Mouse (Mus musculus) adrenal gland, postnatal 10 days (tissue): ENCODE measurements around the gene Cog3. TPM values are rescaled to one million over a fixed set of nuclear protein-coding genes. Genes with fewer than 3 reads are reported as not detected.
A peak's percentile ranks its signal among the peaks of the same experiment; 100 is the strongest.

Experiments
- DNase-seq: peaks from one replicate; pipeline ENCODE4 v3.0.0; 2021; ENCODE audit warnings: mixed read lengths
- total RNA-seq, 2 experiments: library from RNA; stranded (reverse); gene quantifications; 2 replicates each; pipeline ENCODE4 v1.2.3; 2021

Cog3 gene
- total RNA-seq, 2 experiments from 2014 or later: 21.5 to 23.2 TPM

DNA sequence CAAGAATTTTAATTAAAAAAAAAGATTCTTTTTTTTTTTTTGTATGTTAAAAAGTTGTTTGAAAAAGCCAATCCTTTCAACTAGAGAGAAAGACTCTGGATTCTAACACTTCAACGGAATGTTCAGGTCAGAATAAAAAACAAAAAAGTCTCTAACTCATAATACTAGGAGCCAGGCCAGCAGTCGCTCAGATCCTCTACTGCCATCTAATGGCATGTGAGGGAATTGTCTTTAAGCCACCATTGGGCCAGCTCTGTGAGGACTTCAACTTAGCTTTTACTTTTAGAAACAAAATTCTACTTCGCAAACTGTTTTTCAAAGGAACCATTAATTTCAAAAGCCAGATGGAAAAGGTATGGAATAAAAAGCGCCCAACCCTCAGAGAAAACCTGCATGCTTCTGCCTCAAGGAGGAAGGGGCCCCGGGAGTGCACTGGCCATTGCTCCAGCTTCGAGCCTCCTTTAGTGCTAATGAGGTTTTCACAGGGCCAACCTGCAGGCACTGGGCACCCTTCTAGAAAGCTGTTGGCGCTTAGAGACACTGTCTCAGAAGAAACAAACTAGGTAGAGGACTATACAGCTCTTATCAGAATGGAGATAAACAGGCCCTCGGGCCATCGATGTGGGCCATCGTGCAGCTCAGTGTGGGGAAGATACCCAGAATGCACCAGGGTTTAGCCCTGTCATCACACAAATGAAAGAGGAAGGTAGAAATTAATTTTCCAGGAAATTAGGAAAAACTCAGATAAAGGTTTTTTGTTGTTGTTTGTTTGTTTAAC is 6.9 kb upstream of the Cog3 start:
- DNase-seq: peak; percentile 67

DNA sequence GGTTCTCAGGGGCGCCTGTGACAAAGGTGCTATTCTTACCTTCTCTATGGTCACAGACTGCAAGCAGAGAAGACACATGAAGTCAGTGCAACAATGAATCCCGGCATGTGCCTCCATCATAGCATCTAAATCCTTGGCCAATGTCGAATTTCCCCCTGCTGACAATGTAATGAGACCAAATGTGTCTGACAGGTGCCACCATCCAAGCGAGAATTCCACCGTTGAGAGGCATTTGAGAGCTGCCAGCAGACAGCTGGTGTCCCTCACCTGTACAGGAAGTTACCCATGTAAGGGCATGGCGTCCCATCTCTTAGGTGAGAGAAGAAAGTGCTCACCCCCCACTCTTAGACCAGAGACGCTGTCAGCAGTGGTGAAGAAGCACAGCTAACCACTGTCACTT is 4.1 kb upstream of the Cog3 start:
- no peak for DNase-seq

DNA sequence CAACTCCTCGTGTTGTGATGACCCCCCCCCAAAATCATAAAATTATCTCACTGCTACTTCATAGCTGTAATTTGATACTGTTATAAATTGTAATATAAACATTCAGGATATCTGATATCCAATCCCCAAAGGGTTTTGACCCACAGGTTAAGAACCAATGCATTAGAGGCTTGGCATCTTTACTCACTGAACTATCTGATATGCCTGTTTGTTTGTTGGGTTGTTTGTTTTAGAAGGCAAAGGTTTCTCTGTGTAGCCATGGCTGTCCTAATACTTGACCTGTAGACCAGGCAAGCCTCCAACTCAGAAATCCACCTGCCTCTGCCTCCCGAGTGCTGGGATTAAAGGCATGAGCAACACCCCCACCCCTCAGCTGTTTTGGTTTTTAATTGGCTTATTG is 3.5 kb upstream of the Cog3 start:
- no peak for DNase-seq

DNA sequence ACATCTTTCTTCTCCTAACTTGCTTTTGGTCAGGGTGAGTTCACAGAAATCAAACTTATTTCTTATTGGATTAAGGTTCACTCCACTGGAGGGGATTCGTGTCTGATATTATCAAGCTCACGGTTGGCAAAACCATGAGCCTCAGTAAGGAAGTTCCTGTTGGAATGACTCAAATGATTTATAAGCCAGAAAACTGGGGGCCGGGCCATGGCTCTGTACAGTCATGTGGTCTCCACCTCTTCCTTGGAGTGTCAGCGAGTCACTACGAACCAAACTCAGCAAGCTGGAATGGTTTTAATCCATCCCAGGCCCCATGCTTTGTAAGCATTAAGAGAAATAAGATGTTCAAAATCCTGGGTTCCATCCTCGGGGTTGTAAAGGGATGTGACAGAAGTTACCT is 2.7 kb upstream of the Cog3 start:
- peak; percentile 45 for DNase-seq

DNA sequence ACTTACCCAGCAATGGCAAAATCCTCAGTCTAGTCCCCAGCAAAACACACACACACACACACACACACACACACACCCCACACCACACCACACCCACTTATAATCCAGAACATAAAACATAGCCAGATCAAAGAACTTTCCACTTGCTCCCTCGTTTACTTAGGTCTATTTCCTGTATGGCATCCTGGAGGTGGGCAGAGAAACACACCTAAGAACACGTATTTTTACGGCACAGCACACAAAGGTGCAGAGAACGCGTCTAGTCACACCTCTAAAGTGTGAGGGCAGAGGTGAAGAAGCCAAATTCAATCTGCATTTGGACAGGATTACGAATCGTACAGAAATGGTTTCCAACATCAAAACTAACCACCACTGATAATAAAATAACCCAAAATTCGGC is 1.1 kb downstream of the Cog3 start:
- DNase-seq: no peak

DNA sequence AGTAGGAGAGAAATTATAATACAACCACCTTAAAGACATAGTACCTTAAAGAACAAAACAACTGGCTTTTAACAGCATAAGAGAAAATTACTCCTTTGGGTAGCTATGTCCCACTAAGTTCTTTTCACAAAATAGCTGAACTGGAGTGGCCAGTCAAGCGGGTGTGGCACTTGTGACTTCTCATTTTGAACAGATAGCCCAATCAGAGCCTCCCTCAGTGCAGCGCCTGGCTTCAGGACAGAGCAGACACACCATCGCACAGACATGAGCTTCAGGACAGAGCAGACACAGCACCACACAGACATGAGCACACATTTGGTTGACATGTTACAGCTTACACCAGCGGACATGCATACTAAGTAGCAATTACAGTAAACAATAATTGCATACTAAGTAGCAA is 3.3 kb downstream of the Cog3 start:
- DNase-seq: no peak

DNA sequence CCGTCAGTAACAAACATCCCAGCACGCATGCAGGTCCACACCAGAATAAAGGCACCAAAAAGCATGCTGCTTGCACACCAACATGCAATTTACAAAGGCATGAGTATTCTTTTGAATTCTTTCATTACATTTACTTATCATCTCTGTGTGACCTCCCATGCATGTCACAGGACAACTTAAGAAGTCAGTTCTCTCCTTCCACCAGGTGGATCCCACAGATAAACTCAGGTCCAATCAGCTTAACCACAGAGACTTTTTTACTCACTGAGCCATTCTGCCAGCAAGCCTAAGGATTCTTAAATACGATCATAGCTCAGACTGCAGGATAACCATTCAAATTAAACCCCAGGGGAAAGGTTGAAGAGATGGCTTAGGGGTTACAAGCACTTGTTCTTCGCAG is 5.2 kb downstream of the Cog3 start:
- DNase-seq: no peak

DNA sequence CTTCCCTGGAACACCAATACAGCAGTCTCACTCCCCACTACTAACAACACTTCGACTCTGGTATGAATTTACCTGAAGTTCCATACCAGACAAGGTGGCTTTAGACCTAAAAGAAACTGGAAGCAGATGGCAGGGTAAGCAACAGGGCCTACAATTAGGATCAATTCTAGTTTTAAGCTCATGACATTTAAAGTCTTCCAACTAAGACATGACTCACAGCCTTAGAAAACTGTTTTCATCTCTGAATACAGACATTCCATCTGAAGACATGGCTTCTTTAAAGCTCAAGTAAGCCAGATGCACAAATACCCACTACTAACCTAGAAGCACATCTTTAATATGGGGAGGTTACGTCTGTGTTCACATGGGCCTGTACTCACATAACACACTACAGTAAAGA is 6.4 kb downstream of the Cog3 start:
- DNase-seq: no peak

DNA sequence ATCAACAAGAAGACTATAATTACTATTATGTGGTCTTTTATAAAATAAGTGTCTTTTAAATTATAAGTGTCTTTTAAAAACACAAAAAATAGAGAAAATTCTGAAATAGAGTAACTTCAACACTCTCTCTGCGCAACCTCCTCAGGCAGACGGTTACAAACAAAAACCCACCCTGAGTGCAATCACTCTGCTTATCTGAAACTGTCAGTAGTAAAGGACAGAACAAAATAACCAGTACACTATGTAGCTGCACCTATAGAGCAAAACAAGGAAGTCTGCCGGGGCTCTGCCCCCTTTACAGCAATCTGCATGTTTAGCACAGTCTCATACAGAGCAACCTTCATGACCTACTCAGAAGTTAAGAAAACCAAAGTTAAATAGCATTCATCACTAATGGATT is 12.4 kb downstream of the Cog3 start:
- DNase-seq: no peak

DNA sequence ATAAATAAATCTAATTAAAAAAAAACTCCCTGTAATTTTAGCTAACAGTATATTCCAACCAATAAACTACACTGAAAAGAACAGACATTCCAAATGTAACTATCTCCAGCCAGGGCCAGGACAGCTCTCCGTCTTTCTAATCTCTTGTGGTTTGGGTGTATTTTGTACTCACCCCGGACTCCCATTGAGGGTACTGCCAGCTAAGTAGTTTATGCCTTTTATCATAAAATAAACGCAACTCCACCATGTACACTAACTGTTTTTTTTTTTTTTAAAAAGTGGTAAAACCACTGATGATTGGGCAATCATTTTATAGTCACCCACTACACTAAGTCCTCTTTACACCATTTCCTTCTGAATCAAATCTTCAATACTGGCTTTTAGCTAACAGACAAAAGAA is 18.7 kb downstream of the Cog3 start:
- no peak for DNase-seq

DNA sequence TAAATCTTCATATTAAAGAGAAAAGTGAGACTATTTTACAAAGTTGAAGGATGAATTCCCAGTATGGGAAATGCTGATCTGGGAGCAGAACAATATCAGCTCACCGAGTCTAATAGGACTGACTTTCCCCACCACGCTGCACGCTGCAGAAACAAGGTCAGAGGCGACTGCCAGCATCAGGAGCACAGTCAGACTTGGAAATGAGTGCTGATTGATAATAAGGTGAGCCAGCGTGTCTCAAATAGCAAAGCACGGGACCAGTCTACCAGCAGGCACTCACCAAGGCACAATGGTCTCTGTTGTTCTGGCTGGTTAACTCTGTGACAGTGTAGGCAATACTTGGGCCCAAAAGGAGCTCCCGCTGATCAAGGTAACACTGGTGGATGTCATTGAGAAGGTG is 21.7 kb downstream of the Cog3 start:
- DNase-seq: no peak

DNA sequence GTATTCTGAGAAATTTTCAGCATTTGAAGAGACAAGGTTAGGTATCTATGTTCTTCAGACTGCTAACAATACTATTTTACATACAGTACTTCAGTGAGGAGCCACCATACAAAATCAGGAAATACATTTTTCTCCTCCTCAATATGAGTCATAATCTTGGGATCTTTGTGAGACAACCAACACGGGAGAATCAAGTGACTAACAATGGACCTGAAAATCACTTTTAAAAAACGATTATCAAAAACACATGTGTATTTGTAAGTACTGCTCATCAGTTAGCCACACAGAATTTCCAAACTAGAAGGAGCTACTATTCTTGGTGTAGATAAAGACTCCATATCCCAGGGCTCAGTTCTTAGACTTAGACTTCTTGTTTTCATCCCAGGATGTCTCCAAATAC is 23.0 kb downstream of the Cog3 start:
- no peak for DNase-seq

DNA sequence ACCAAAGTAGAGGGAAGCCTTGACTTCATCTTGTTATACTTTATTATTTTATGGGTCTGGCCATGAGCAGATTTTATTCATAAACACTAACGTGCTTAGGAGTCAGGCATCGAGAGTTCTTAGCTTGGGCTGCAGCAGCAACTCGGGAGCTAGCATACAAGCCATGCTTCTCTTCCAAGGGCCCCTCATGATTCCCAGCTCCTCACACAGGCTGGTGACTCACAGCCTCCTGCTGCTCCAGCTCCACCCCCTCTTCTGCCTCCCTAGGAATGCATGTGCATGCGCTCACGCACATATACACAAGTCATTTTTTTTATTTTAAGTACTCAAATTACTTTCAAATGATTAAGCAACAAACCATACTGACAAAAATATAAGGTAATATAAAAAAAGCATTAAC is 26.2 kb downstream of the Cog3 start:
- DNase-seq: no peak

DNA sequence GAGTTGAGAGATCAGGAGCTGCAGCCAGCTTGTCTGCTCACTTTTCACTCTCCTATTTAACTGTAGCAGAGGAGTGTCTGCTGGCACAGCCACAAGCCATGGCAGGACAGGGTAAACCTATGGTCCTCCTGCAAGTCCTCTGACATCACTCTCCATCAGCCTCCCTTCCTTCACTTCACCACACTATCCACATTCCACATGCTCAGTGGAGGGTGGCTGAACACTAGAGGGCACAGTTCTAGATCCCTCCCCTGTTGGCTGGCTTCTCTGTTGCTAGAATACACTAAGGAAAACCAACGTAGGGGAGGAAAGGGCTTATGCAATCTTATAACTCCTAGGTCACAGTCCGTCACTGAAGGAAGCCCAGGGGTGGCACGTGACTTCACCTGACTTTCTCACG is 27.3 kb downstream of the Cog3 start:
- peak; percentile 43 for DNase-seq

DNA sequence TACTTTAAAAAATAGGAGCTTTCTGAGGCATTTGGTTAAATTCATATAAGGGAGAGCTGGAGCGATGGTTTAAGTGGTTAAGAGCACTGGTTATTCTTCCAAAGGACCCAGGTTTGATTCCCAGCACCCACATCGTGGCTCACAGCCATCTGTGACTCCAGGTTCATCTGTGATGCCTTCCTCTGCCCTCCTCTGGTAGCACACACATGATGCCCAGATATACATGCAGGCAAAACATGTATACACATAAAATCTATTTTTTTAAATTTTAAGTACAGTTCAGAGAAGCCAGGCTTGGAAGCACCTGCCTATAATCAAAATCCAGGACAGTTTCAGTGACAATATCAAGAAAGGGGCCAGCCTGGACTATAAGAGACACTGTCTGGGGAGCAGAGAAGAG is 31.5 kb downstream of the Cog3 start:
- DNase-seq: no peak

DNA sequence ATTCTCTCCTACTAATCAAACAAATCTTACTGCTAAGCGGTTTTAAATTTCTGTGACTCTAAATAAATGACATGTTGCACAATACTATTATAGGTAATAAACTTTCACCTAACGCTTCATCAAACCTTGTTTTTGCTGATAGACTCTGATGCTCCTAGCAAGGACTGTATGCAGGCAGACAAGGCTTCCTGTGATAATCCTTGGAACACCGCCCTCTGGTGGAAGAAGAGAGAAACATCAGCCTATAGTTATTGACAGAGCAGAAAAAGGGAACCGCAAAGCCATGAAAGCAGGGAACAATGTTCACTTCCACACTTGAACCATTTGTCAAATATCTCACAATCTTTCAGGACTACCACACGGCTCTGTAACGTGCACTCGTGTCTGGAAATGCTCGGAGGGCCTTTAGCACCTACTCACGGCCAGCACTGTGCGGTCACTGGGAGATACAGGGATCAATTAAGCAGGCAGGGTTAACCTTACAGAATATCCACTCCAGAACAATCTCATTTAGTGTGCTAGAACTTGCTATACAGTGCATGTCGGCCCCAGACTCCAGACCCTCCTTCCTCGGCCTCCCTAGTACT is 32.2 kb downstream of the Cog3 start:
- DNase-seq: peak; percentile 65

DNA sequence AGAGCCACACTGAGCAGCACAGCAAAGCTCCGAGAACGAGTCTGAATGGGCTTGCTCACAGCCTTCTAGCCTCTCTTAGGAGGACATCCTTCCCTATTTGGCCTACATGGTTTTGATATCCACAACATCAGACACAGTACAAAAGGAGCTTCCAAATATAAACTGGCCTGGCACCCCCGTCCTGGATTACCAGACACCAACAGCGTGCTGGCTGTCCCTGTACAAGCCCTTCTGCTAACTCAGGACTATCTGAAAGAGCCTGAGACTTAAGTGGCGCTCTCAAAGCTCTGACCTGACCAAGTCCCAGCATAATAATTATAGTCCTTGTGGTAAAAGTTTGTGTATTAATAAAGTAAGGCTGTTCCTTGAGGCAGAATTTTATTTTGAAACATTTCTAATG is 34.2 kb downstream of the Cog3 start:
- DNase-seq: no peak

DNA sequence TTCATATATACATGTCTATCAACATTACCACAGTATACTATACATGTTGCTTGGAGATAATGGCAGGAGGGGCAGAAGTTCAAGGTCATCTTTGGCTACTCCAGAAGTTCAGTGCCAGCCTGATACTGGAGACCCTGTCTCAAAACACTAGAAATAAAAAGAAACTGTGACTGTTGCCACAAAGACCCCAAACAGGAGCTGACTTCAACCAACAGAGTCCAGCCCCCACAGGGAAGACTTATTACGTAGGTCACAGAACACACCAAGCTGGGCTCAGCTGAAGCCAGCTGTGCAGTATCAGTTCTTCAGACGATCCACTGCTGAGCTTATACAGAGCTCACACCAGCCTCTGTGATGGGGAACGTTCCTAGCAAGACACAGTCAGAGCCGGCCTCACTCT is 37.9 kb downstream of the Cog3 start:
- no peak for DNase-seq

DNA sequence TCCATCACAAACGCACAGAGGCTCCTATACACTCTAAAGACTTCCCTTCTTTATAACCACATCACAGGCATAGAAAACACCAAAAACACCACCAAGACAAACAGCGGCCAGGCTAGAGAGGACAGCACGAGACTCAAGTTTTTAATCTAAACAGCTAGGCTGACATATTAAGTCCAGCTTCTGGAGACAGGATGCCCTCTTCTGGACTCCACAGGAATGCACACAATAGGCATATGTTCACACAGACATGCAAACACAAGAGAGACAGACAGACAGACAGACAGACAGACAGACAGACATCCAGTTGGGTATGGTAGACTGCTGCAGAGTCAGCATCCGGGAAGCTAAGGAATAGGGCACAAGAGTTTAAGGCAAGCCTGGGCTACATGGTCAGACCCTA is 40.7 kb downstream of the Cog3 start:
- DNase-seq: no peak

DNA sequence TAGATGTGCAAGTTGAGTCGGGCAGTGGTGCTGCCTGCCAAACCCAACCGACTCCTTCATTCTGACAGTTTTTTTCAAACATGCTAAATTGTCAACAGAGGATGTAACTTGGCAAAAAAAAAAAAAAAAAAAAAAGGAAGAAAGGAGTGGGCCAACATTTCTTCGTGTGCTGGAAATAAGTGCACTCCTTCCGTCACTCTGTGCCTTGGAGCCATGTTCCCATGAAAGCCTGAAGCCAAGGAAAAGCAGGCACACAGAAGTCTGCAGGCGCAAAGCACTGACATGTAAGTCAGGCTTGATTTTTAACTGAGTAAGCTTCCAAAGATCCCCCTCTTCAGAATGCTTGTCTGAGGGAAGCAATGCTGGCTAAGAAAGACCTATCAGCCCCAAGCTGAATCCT is 41.6 kb downstream of the Cog3 start:
- no peak for DNase-seq

DNA sequence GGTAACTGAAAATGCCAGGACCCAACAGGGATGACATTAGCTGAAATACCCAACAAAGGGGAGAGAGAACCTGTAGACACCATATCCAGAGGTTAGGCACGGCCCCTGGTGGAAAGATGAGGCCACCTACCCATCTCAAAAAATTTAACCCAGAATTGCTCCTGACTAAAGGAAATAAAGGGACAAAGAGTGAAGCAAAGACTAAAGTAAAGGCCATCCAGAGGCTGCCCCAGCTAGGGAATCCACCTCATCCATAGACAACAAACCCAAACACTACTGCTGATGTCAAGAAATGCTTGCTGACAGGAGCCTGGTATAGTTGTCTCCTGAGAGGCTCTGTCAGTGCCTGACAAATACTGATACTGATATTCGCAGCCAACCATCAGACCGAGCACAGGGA is 42.6 kb downstream of the Cog3 start:
- no peak for DNase-seq

DNA sequence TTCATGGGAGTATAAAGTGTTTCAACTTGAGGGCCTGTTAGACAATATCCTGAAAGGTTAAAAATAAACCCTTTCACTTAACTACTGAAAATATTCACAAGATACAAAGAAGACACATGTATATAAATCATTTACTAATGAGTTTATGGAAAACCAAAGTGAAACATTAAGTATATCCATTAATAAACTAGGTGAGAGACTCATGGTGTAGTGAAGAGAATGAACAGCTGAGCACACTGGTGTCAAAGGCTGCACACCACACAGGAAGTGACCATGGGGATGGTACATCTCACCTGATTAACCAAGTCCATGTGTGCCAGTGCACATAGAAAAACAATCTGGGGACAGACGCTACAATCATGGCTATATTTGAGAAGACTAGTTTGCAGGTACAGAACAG is 45.3 kb downstream of the Cog3 start:
- no peak for DNase-seq

DNA sequence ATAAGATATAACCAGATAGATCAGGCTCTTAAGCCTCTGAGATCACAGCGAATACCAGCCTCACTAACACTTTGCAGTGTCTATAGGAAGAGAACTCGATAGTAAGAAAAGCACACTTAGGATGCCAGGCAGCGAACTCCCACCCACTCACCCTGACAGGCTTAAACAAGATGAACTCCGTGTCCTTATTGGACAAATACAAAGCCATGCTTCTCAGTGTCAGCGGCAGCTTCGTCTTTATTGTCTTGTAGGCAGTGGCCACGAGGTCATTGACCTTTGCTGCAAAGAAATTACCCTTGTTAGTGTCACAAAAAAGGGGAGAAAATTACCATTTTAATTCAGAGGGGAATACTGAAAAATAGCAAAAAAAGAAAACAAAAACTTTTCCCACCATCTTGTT is 46.5 kb downstream of the Cog3 start:
- no peak for DNase-seq

DNA sequence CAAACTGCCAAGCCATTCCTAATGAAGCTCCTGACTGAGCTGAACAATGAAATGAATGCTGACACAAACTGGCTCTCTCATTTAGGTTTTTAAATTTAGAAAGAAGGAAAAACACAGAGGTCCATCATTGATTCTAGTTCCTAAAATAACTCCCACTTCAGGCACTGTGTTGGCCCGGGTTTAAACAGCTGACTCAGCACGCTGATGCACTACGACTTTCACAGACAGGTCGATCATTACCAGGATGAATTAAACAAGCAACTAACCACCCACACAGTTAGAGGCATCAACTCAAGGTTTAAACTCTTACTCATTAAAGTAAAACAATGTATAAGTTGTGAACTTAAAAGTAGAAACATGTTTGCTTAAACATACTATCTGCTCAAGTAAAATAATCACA is 47.7 kb downstream of the Cog3 start:
- DNase-seq: no peak

DNA sequence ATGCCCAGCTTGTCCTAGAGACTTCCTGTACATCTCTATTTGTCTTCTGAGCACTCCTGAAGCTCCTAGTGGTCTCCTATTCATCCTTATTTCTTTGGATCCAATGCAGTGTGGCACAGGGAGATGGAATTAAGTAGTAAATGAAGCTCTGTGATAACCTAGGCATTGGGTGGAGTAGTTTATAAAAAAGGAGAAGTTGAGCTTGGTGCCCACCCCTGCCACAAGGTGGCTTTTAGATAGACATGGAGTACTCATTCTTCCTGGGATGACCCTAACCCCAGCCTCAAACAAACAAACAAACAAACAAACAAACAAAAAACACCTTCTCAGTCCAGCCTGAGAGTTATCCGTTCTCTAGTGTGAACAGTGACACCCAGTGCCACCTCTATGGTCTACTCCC is 56.4 kb downstream of the Cog3 start:
- DNase-seq: no peak
